Mouse (Mus musculus): Measurements from ENCODE around the gene Slc10a7.
"Not testable (repeated sequence)": the region's sequence is repeated elsewhere in the genome, so short reads cannot be mapped to it uniquely, and the experiment has no call there.

Gene Slc10a7

DNA sequence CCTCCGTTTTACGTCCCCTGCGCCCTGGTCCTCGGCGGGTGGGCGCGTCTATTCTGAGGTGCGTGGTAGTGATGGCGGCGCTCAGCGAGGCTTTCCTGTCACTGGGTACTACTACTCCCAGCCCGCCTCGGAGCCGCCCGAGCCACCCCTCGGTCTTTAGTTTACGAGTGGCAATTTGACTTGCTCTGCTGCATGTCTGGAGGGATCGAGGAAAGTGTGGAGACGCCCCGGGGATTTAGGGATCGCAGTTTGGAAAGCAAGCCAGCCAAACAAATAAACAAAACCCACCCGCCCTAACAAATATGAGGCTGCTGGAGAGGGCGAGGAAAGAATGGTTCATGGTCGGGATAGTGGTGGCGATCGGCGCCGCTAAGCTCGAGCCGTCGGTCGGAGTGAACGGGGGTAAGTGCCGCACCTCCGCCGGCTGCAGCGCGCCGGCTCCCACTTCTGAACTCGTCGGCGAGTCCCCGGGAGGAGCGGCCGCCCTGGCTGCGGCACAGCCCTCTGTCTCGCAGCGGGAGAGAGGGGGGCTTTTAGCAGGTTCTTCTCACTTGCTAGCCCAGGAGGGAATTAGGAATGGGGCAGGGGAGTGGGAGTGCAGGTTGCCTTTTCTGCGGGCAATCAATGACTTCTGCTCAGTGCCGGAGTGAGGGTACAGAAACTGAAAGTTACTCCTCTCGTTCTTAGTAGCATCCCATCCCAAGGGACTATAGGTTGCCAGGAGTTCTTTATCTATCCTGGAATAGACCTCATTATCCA lies at the start of gene Slc10a7:
Gene Slc10a7, plus strand, starts transcription at position 74 of the 759 bp plus-strand sequence.
- DNase-seq = peak; percentile 75 to 84

DNA sequence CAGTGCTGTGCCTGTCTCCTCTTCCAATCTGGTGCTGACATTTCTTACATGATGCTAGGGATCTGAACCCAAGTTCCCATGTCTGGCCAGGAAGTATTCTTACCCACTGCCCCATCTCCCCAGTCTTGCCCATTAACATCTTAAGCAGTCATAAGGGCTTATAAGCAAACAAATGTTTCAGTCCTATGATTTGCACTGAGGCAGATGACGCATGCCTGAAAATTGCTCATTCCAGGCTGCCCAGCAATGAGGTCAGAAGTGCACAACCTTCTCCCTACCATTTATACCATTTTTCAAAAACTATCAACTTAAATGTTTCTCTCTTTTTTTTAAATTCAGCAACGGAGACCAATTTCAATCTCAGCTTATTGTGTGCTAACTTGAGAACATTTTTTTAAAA lies 45.2 kb upstream of the Slc10a7 start:
- DNase-seq = no peak

DNA sequence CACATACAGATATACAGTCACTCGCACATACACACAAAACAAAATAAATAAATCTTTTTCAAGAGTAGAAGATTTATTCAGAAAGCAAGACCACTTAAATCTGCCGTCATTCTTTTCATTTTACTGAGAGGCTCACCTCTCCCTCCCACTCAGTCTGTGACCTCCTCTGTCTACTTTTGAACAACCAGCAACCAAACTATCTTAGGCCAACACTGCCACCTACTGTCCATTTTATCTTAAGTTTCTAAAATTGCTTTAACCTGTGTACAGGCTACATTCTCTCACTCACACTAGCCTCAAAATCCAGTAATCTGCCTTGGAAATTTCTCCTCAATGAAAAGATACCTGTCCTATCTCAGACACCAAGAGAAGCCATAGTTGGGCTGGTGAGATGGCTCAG lies 41.3 kb upstream of the Slc10a7 start:
- DNase-seq = no peak

DNA sequence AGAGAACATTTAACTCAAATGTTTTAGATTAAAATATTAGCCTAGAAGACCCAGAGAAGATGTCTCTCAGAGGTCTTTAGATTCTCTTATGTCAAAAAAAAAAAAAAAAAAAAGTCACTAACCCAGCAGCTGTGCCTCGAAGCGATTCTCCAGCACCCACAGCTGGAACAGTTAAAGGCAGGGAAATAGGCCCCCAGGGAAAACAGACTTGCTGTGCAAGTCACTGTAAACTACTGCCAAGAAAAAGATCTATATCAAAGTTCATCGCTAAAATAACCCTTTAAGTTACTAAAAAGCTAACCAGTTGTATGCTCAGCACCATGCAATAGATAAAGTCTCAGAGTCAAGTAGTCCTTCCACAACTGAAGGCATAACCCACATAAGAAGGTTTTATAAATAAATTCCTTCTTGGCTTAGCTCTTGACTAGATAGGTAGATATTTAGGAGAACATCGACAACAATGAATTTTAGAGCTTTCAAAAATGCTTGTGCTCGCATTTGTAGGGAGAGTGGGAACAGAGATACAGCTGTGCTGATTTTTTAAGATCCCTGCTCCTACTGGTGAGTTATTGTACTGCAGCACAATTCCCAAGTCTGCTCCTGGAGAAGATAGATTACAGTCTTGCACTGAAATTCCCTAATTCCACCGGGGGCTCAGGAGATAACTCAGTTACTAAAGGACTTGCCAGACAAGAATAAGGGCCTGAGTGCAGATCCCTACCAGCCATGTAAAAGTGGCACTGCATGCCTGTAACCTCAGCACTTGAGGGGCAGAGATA lies 31.9 kb upstream of the Slc10a7 start:
- DNase-seq = no peak

DNA sequence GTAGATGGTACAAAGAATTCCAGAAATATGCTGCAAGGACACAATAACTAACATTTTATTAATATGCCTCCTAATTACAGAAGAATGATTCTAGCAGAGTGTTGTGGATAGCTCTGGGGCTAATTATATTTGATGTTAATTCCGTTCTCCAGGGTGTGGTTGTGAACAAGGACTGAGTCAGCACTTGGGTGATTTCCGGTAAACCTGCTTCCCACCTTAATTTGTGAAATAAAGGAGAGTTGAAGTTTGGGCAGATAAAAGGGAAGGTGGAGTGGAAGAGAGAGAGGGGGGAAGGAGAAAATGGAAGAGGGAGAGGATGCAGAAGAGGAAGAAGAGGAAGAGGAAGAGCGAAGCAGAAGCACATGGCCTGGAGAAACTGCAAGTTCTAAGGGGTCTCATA lies 19.4 kb upstream of the Slc10a7 start:
- DNase-seq = no peak

DNA sequence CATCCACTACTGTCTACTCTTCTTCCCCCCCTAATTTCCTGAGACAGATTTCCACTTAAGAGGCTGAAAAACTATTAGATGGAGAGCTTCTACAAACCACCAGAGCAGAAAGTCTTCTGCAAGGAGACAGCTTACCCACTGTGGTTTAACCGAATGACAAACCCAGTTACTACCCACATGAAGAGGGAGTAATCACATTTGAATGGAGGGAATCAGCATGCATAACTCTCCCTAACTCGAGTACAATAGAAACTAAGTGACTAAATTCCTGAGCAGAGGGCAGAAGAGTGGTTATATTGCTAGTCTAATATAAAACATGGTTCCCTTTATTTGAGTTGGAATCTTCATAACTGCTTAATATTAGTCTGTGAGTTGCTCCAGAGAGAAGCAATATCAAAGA lies 16.1 kb upstream of the Slc10a7 start:
- no peak for DNase-seq

DNA sequence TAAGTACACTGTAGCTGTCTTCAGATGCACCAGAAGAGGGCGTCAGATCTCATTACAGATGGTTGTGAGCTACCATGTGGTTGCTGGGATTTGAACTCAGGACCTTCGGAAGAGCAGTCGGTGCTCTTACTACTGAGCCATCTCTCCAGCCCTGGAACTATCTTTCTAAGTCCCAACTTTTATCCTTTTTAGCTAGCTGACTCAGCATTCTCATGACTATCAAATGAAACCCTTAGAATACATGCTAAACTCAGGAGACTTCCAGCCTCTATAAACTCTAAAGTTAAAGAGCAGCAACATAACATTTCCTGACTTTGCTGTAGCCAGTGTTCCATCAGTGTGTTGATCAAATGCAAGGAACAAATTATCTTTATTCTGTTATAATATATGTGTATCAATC lies 12.9 kb upstream of the Slc10a7 start:
- not testable (repeated sequence) for DNase-seq

DNA sequence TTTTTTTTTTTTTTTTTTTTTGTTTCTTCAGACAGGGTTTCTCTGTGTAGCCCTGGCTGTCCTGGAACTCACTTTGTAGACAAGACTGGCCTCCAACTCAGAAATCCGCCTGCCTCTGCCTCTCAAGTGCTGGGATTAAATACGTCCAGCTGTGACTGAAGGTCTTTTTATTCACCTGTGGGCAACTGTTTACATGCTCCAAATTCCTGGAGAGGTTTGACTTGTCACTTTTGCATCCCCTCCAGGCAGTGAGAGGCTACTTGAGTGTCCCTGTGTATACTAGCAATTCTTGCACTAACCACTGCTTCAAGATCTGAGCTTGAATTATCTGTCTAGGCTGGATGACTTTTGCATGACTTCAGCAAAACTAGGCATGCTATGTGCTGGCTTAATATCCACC lies 6.4 kb upstream of the Slc10a7 start:
- DNase-seq = no peak

DNA sequence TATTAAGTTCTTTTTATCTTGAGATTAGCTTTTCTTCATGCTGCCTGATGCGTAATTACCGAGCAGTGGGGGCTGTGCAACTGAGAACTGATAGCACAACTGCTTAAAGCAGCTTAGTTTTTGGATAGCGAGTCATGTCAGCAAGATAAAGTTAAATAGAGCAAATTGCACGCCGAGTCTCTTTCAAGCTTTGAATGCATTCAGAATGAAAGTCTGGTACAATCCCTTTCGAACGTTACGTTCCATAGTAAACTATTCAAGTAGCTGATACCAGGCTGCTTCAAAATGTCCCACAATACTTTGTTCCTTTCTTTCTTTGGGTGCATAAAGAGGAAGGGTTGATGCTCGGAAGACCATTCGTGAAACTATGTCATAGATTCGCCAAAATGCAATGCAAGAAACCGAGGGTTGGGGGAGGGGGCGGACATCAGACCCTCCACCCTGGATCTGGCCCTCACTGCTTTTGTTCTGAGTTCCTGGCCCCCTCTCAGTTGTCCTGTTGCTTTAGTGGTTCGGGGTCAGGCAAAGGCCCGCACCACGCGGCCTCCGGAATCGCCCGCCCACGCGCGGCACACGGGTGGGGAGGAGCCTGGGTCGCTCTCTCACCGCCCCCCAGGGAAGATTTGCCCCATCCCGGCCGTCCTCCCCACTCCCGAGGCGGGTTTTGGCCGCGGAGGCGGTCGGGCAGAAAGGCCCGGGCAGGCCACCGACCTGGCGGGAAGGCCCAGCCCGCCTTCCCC lies 997 bp upstream of the Slc10a7 start:
- DNase-seq = no peak

DNA sequence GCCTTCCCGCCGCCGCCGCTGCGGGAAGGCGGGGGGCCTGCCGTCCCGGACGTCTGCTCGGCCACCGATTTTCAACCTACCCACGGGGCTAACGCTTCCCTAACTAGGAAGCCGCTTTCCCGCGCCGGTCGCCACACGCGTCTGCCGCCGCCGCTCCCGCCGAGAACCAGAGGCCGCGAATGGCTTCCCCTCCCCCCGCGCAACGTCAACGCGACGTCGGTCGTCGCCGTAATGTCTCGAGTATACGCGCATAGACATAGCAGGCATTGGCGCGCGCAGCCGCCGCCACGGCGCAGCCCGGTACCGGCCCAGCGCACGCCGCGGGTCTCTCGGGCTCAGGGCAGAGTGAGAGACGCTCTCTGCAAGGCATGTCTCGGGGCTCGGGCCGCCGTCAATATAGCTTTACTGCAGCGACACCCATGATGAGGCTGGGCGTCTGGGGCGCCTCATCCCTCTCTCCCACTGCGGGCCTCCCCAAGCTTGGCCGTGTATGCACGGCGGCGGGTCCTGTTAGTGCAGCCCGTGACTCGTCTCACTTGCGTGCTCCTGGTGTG lies 350 bp upstream of the Slc10a7 start, which contains the start of gene Rbmxl1:
Gene Rbmxl1, minus strand, starts transcription at position 180 of the 554 bp plus-strand sequence.
- DNase-seq = peak; percentile 73 to 88

DNA sequence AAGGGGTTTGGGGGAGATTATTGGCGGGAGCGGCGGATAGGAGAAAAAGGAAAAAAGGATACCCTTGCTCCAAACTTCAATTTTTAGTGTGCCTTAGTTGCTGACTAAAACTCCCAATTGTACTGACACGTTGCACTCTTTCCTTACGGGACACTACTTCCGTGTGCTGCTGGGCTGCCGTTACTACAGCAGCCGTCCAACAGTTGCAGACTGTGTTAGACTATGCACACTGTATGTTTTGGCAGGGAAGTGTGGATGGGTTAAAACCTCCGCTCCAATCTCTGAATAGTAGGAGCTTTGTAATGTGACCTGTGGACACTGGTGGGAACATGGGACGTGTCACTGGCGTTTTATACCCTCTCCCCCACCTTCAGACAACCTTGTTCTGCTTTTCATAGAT lies 948 bp downstream of the Slc10a7 start:
- DNase-seq = peak in 1 of 2 experiments; percentile 4

DNA sequence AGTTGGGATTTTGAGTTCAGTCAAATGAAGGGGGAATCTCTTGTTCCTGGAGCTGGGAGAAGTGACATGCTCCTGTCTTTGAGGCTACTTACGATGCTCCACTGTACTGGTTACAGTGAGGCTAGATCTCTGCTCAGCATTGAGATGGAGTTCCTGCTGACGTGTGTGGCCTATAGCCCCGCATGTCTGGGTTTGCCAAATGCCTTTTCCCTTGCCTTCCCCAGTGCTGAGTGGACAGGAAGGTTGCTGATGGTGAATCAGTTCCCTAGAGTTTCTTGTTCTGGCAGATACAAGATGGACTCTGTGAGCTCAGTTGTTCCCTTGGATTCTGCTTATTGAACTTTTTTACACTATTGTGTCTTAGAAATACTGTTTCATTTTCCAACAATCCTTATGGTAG lies 1.8 kb downstream of the Slc10a7 start:
- no peak for DNase-seq

DNA sequence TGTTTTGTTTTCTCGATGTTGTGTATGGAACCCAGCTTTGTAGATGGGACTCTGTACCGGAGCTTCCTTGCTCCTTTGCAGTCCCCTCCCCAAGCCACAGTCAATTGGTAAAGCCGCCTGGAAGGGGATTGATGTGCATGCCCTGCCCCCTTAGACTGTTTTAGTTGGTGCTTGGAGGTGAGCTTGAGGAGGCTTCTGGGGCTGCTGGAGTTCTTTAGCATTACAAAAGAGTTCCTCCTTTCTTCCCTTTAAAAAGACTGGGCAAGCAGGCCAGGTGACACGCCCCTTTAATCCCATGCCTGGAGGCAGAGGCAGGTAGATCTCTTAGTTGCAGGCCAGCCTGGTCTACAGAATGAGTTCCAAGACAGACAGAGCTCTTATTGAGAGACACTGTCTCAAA lies 4.0 kb downstream of the Slc10a7 start:
- no peak for DNase-seq

DNA sequence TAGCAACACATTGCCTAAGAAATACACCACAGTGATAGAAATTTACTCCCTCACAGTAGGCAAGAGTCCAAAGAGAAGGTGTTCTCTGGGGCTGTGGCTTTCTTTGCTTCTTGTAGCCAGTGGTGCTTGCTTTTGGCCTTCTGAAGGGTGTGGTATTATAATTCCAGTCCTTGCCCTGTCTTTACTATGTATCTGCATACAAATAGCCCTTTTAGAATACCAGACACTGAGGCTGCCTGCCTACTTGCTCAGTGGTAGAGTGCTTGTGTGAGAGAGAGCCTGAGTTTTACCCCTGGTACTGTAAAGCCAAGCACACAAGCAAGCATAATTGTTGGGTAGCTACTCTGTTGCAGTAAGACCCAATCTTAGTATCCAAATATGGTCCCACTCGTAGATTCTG lies 5.6 kb downstream of the Slc10a7 start:
- no peak for DNase-seq

DNA sequence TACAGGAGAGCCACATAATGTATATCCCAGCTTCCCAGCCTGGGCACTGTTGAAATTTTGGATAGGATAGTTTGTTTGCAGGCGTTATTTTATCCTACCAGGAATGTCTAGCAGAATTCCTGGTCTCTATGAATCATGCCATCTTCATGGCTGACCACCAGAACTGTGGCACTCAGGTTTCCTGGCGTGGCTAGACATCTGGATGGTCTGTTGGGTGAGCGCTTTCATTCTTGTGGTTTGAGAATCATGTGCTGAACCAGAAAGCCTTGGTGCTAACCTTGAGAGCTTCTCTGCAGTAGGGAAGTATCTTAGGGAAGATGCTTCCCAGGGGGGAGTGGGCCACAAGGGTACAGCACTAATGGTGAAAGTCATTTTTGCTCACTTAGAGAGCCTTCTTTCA lies 6.0 kb downstream of the Slc10a7 start:
- no peak for DNase-seq

DNA sequence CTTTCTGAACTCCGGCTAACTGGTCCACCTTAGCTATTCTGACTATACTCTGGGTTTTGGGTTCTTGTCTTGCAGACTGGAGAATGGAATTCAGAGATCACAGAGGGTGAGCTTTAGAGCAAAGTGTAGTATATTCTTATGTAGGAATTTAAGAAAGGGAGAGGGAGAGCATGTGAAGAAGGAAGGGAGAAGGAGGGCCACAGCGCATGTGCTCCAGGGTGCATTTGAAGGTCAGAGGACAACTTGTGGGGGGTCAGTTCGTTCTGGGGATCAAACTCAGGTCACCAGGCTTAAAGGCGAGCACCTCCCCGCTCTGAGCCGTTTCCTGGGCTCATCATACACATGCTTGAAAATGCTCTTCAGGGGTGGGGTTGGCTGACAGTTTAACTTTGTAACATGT lies 24.8 kb downstream of the Slc10a7 start:
- no peak for DNase-seq

DNA sequence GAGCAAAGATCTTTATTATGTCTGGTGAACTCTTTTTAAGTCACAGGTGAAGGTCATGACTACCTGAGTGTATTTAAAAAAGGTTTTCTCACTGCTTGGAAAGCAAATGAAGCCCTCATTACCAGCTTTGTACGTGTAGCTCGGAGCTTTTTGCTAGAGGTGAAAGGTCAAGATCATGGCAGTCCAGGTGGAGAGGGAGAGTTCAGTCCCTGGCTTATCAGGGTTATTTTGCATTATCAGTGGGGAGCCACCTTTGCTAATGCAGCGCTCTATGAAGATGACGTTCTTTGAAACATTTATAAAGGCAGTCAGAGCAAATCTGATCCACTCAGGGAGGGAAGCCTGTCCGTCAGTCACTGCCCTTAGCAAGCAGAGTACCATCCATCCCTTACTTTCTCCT lies 27.6 kb downstream of the Slc10a7 start:
- DNase-seq = no peak

DNA sequence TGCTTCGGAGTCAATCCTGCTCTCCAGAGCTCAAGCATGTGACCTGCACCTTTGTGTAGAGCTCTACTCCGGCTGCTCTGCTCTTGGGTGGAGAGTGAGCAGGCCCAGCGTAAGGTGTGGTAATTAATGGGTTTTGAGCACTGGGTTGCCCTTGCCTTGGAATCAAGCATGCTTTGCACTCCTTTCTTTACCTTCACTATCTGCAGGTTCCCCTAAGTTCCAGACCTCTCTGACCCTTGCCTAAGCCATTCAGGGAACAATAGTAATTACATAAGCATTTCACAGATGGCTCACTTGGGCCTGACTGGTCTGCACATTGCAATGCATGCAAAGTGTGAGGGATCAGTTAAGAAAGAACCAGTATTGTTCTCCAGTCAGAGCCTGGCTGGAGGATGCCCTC lies 28.6 kb downstream of the Slc10a7 start:
- no peak for DNase-seq

DNA sequence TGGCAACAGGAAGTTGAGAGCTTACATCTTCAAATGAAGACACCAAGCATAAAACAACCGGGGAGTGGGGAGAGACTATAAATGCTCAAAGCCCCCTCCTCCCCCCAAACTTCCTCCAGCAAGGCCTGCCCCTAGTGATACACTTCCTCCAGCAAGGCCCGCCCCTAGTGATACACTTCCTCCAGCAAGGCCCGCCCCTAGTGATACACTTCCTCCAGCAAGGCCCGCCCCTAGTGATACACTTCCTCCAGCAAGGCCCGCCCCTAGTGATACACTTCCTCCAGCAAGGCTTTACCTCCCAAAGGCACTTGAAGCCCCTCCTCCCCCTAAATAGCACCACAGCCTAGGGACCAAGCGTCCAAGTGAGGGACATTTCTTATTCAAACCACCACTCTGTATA lies 33.5 kb downstream of the Slc10a7 start:
- DNase-seq = not testable (repeated sequence)

DNA sequence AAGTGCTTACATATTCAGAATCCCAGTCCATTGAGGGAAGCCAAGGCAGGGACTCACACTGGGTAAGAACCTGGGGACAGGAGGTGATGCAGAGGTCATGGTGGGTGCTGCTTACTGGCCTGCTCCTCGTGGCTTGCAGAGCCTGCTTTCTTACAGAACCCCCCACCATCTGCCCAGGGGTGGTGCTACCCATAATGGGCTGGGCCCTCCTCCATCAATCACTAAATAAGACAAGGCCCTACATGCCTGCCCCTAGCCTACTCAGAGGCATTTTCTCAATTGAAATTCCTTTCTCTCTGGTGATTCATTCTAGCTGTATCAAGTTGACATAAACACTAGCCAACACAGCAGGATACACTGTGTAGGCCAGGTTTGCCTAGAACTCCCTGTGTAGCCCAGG lies 34.5 kb downstream of the Slc10a7 start:
- no peak for DNase-seq

DNA sequence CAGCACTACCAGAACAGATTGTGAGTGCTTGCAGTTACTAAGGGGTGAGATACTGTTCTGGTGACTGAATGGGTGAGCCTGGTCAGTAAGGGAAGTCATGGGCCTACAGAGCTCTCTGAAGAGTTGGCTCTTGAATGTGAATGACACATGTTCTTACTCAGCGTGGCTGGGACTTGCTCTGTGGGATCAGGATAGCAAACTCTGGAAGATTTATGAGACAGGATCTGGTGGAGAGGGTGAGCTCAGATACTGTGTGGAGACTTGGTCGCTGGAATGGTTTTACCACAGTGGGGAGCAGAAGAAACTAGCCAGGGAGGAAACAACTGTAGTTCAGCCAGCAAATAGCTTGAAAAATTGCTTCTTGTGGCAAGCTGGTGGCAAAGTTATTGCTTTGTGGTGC lies 35.4 kb downstream of the Slc10a7 start:
- DNase-seq = no peak

DNA sequence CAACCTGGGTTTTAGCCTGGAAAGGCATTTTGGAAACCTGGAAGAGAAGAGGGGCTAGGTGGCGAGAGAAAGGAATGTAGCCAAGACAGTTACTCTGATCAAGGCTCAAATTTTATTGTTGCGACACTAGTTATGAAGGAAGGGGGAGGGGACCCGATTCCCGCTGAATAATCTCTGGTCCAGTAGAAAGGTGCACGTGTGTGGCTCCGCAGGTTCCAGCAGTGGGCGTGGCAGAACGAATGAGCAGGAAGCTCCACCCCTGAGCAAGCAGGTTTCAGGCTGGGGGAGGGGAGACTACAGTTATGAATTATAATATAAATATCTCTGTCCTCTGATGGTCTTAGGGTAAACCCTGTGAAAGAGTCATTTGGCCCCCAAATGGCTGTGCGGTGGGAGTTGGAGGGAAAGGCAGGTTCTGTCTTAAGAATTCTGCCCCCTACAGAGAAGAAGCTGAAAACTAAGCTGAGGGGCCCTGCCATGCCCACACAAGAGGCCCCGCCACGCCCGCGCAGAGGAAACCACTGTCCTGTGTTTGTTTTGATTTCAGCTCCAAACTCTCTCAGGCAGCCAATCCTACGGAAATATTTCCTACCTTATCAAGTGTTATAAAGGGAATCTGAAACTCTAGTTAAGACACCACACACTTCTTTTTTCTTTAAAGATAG lies 36.1 kb downstream of the Slc10a7 start:
- not testable (repeated sequence) for DNase-seq
